Mouse (Mus musculus): ENCODE results near the gene Rc3h2.
A peak's percentile ranks its signal among the peaks of the same experiment; 100 is the strongest.

DNA sequence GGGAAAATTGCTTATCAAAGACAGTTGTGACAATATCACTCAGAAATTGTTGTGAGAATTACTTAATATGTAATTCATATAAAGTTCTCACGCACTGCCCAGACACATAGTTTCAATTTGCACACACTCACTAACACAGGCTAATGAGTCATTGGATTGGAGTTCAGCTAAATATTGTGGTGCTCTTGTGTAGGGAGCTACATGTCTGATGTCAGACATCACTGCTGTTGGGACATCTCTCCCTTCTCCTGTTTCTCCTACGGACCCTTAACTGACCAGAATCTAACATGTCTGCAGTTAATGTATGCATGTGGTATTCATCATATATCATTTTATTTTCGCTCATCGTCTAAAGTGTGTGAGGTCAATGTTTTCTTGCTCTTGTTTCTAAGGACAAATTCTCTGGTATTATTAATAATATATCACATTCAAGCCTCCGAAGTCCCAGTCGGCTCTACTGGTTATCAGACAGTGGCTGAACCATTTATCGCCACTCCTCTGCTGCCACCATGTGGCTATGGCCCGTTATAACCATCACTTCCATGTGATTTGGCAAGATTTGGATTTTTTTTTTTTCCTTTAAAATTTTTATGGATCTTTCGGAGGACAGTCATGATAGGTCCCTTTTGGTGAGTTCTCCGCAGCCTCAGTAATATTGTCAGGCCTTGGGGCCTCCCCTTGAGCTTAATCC lies 84.1 kb downstream of the Rc3h2 start:
- TF ChIP-seq CTCF (IDR thresholded peaks at IDR 0.05; ENCODE audit: borderline replicate concordance, insufficient read depth, low read length) (peak; percentile 51; the same call in 1 of the 2 replicates), POLR2A (IDR thresholded peaks at IDR 0.05; ENCODE audit: low read depth, low read length) (no peak)
